Mouse (Mus musculus) heart, postnatal 36 days (tissue): ENCODE data around the gene Arhgef17. TPM values are rescaled to one million over a fixed set of nuclear protein-coding genes. Genes with fewer than 3 reads are reported as not detected.

Source experiments
- DNase-seq, 2 experiments: peaks; one replicate each; pipeline ENCODE4 v3.0.0; 2021 to 2022
- intact Hi-C: fragments of 180-260 bp; cut with DNase I; formaldehyde crosslinking; loops from one replicate; pipeline ENCODE4 v1.15.1; 2025
- total RNA-seq, 2 experiments: library from RNA; stranded (reverse); gene quantifications; 2 replicates each; pipeline ENCODE4 v1.2.3; 2021

Gene Arhgef17
- total RNA-seq, 2 experiments from 2014 or later, result 24.3 to 29.9 TPM

DNA sequence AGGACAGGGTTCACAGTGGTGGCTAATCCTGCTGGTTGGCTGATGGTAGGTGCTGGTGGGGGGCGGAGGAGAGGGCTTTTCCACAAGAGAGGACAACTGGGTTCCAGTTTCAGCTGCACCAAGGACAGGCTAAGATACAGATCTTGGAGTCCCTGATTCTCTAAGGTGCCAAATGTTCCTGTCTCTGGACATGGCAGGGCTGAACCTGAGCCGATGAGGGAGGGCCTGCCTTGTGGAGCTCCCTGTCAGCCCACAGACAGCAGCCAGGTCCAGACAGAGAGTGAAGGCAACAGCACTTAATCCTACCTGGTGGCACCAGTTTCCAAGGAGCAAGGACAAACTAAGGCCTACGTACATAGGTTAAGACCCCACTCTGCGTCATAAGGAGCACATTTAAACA lies 47.4 kb downstream of the Arhgef17 start:
- DNase-seq, result no peak
- intact Hi-C loops, result no loop called here

DNA sequence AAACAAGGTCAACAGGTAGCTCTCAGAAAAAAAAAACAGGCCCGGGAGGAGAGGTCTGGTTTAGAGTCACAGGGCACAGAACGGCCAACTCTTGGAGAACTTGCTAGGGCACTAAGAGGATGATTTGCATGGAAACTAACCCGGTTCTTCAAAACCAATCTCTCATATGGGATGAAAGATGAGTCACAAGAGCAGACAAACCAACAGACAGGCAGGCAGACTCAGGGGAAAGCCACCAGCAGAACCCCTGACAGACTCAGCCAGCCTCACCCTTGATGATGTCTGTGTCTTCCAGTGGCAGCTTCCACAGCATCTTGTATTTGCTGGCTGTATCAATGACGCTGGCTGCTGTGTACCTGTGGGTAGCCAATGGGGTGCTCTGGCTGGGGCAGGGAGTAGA lies 50.0 kb downstream of the Arhgef17 start:
- intact Hi-C loops, result no loop called here
- no peak for DNase-seq

DNA sequence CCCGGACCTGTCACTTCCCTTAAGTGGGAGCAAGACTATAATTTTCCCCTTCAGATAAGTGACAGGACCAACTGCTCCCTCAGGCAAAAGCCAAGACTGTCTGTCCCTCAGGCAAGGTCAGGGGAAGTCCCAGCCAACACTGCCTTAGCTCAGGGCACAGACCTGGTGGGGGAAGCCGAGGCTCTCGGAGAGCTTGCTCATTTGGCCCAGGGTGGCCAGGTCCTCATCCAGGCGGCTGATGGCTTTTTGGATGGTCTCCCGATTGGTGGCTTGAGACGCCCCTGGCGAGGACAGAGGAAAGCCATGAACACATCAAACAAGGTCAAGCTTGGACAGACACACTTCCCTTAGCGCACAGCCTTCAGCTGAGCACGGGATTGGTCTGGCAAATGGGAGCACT lies 50.4 kb downstream of the Arhgef17 start:
- no peak for DNase-seq

GRCm38 (mm10) chr7:100879595-100879994 lies 52.3 kb downstream of the Arhgef17 start:
- intact Hi-C loops, result no loop called here

More for the DNA sequence above, 50.4 kb downstream of the Arhgef17 start:
- intact Hi-C loops, result no loop called here

GRCm38 (mm10) chr7:100876771-100877170 lies 55.1 kb downstream of the Arhgef17 start:
- no peak for DNase-seq
- intact Hi-C loops, result no loop called here

More at GRCm38 (mm10) chr7:100879595-100879994, 52.3 kb downstream of the Arhgef17 start:
- DNase-seq, result peak; percentile 67 to 69

DNA sequence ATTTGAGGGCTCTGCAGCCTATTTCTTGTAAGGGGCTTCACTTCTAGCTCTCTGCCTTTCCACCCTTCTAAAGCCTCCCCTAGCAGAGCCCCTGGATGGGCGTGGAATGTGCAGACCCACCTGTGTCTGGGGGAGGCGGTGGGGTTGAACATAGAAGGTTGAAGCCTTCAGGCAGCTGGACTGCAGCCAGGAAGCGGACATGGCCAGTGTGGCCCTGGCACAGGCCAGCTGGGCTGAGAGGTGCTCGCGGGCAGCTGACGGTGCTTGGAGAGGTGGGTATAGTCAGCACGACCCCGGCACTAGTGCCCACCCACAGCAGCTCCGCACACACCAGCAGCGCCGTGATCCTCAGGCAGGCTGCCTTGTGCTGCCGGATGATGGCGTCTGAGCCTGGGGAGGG lies 55.6 kb downstream of the Arhgef17 start:
- intact Hi-C loops, result no loop called here
- no peak for DNase-seq

GRCm38 (mm10) chr7:100875822-100876221 lies 56.1 kb downstream of the Arhgef17 start:
- DNase-seq, result no peak
- intact Hi-C loops, result no loop called here

DNA sequence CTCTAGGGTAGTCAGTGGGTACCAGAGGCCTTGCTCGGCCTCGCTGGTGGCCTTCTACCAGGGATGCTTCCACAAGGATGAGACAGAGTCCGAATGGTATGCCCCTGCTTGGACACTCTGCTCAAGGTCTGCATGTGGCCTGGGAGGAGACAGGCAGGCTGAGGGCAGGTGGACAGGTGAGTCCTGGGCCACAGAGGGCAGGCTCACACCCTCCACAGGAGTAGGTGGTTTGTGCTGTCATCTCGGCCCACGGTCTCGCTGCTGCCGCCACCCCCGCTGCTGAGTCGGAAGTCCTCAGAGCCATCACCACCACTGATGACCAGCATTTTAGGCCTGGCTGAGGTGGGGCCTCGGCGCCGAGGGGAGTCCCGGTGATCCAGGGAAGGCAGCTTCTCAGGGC lies 58.7 kb downstream of the Arhgef17 start:
- no peak for DNase-seq
- intact Hi-C loops, result no loop called here

DNA sequence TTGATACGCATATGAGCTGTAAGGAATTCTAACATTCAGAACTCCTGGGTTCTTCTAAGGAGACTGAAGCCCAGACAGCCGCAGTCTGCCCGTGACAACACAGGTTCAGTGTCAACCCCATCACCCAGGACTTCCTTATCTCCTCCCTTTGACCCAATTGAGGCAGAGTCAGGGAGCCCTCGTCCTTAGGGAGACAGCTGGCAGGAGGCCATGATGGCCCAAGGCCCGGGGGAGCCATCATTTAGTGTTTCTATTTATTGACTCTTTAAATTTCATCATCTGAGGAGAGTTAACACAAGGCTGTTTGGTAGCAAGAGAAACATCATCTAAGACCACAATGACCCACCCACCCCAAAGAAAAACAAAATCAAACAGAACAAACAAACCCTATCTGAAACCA lies 60.0 kb downstream of the Arhgef17 start:
- intact Hi-C loops, result no loop called here
- DNase-seq, result peak; percentile 52 to 56

DNA sequence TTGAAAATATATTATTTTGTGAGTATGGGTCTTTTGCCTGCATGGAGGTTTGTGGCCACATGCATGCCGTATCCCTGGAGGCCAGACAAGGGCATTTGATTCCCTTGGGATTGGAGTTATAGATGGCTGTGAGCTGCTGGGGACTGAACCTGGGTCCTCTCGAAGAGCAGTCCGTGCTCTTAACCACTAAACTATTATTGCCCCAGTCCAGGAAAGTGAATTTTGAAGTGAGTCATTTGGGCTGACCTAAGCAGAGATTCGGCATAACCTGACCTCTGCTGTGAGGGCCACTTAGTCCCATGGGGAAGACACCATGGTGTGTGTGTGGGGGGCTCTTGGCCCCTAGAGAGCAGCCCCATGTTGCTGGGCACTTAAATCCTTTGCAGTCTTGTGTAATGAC lies 60.6 kb downstream of the Arhgef17 start:
- no peak for DNase-seq
- intact Hi-C loops, result no loop called here

DNA sequence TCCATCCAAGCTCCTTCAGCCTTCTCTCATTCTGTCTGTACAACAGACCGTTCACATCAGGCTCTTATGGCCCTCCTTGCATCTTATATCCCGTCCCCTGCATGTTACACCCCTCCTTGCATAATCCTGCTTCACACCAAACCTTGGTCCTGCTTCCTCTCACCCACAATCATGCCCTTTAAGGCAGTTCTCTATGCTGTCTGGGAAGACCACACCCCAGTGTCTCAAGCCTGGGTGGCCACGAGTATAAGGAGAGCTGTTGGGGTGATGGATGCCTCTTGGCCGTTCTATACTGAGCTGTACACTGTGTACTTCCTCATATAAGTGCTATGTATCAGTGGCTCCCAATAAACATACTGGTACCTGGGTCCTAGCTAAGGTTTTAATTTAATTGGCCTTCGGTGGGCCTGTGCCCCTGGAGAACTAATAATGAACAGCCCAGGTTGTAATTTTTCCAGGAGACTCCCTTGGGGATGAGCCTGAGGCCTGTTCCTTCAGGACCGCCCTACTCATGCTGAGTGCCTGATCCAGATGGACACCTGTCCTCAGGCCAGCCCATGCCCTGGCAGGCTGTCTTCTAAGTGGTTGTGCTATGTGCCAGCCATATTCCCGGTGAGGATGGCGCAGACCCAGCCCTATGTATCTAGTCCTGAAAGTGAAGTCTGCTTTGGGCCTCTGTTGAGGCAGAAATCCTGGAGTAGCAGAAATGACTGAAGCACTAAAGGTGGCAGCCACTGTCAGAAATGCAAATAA lies 61.9 kb downstream of the Arhgef17 start:
- intact Hi-C loops, result loop anchor here (5.0 kb wide), 1 partner anchor 348 kb away; no protein-coding TSS in a partner anchor
- no peak for DNase-seq

- no peak for DNase-seq
- intact Hi-C loops, result loop anchor here (5.0 kb wide), 1 partner anchor 346 kb away; no protein-coding TSS in a partner anchor
Measured at GRCm38 (mm10) chr7:100868551-100868950, 63.4 kb downstream of the Arhgef17 start.

- no peak for DNase-seq
- intact Hi-C loops, result loop anchor here (2.0 to 5.0 kb wide), 2 partner anchors 183 to 345 kb away; no protein-coding TSS in a partner anchor
Measured at GRCm38 (mm10) chr7:100867561-100867960, 64.3 kb downstream of the Arhgef17 start.

DNA sequence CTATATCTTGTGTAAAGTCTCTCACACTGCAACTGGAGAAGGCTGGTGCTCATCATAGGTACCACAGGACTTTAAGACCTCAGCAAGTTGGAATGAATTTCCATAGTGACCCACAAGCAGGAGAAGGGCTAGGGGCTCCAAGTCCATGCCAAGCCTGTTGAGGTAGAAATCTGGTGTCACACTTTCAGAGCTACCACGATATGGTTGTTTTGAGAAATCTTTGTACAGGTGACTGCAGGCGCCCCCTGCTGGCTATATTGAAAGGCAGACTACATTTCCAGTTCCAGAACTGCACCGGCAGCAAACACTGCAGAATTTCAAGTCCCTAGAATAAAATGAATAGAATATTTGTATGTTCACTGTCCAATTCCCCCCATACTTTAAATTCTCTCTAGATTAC lies 65.2 kb downstream of the Arhgef17 start:
- intact Hi-C loops, result loop anchor here (1.0 to 5.0 kb wide), 3 partner anchors 18 to 344 kb away; no protein-coding TSS in a partner anchor
- DNase-seq, result peak; percentile 69 to 74

DNA sequence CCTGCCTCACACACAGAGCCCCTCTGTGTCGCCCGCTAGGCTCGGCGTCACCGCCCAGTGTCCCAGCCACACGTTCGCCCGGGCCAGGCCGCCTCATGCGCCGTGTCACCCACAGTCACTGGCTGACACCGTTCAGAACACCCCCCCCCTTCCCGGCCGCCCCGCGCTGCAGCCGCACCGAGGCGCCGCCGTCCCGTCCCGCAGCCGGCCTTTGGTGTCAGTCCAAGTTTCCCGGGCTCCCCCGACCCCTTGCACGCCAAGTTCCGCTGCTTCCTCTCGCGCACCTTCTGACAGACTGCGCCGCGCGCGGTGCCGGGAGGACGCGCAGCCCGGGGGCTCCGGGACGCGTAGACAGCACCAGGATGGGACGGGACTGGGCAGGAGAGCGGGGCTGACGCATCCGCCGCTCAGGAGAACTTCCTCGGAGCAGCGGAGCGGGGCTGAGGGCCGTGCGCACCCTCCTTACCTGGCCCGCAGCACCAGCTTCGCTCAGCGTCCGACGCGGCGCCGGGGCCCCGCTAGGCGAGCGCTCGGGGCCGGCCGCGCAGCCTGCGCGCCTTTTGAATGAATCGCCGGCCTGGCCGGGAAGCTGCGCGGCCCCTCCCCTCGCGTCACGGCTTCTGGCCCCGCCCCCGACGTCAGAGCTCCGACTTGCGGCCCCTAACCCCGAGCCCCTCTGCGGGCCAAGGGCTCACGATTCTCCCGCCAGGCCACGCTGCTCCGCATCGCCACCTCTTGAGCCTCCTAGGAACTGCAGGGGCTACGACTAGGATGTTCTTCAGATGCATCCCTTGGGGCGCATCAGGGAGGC lies 68.9 kb downstream of the Arhgef17 start, which contains the start of gene Relt:
Gene Relt, minus strand, starts transcription at position 619 of the 811 bp plus-strand sequence.
- intact Hi-C loops, result no loop called here
- DNase-seq, result peak; percentile 93 to 98

- intact Hi-C loops, result no loop called here
- DNase-seq, result no peak
Measured at GRCm38 (mm10) chr7:100862353-100862752, 69.6 kb downstream of the Arhgef17 start.

DNA sequence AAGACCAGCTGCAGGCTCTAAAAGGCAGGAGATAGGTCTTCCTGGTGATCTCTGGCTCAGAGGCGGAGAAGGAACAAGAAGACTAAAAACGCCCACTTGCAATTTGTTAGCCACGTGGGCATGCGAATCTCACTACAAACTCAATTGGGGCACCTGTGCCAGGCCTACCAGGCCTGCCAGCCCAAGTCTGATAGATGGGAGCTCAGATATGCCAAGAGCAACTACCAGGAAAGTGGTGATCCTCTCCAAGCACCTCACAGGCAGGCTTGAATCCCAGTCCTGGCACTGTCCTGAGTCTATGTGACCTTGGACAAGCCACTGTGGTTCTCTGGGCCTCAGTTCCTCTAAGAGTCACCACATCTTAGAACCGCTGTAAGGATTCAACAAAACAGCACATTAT lies 70.7 kb downstream of the Arhgef17 start:
- intact Hi-C loops, result no loop called here
- no peak for DNase-seq

GRCm38 (mm10) chr7:100860450-100860849 lies 71.5 kb downstream of the Arhgef17 start:
- no peak for DNase-seq
- intact Hi-C loops, result no loop called here

GRCm38 (mm10) chr7:100855795-100856573 lies 75.9 kb downstream of the Arhgef17 start:
- intact Hi-C loops, result no loop called here
- no peak for DNase-seq

DNA sequence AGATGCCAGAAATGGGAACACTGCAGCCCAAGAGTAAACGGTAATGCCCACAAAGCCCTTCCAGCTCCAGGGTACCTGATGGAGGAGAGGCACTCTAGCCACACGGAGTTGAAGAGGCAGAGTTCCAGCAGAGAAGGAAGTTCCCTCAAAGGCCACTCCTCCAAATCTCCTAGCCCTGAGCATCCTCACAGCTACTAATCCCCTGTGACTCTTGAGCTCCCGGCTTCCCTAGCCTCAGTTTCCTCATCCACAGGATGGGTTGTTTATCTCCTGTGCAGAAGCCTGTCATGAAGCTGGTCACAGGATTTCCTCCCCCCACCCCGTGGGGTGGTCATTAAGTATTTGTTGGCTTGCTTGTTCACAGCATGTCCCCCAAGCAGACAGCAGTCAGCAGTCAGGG lies 76.6 kb downstream of the Arhgef17 start:
- intact Hi-C loops, result no loop called here
- DNase-seq, result no peak

GRCm38 (mm10) chr7:100854861-100855260 lies 77.0 kb downstream of the Arhgef17 start:
- no peak for DNase-seq
- intact Hi-C loops, result no loop called here
